Mouse (Mus musculus): Measurements from ENCODE around the gene Kctd10.

- TF ChIP-seq POLR2A (IDR thresholded peaks at IDR 0.05; ENCODE audit: insufficient read length, low read depth) (no peak), CEBPB (IDR thresholded peaks at IDR 0.05; ENCODE audit: insufficient read depth, poor library complexity, severe bottlenecking) (no peak), POLR2AphosphoS2 (IDR thresholded peaks at IDR 0.05; ENCODE audit: insufficient read length, low read depth) (no peak), USF1 (IDR thresholded peaks at IDR 0.05; ENCODE audit: low read depth) (no peak)
Observed at GRCm38 (mm10) chr5:114347005-114347404, 33.3 kb downstream of the Kctd10 start.

Measured in myocyte (in vitro differentiated cells).